Mouse (Mus musculus) frontal cortex, postnatal 10 days (tissue): ENCODE measurements around the gene Mdfi.

ENCODE experiments used
- DNase-seq, 2 experiments: peaks; one replicate each; pipeline ENCODE4 v3.0.0; 2022; ENCODE audit warnings: low spot score in 2 of 2, mixed read lengths in 1 of 2

Mdfi gene

DNA sequence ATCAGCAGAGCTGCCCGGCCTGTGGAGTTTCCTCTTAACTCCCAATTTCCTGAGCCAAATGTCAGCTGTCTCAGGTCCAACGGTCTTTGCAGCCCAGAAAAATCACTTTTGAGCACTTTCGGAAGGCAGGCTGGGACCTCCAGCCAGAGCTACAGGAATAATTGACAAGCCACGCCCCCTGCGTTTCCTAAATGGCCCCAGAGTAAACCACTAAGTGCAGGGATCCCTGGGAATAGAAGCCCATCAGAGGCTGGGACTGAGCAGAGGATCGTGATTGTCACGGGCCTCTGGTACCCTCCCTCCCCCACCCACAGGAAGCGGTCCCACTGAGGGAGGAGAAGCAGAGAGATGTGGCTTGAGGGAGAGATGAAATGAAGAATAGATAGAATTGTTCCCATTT is 31.7 kb downstream of the Mdfi start:
- no peak for DNase-seq

DNA sequence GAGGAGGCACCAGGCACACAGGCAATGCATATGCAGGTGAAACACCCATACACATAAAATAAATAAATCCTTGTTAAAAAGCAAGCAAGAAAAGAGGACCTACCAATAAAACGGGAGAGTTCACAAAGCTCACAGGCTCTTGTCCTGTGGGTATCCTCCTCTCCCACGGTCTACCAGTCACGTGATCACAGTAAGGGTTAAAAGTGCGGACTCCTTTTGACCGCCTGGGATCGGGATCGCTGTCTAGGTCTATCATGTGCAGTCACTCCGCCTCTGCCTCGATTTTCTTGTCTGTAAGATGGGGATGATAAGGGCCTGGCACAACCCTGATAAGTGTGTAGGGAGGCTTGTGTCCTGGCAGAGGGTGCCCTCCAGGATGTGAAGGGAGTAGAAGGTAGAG is 37.1 kb downstream of the Mdfi start:
- no peak for DNase-seq

DNA sequence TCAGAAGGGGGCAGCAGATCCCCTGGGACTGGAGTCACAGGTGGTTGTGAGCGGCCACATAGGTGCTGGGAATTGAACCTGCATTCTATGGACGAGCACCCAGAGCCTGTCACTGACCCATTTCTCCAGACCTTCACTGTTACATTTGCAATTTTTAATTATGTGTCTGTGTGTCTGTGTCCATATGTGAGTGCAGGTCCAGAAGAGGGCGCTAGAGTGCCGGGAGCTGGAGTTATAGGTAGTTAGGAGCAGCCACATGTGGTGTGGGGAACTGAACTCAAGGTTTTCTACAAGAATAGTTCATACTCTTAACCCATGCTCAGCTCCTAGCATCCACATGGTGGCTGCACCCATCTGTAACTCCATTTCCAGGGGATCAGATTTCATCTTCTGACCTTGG is 37.5 kb downstream of the Mdfi start:
- DNase-seq: no peak

DNA sequence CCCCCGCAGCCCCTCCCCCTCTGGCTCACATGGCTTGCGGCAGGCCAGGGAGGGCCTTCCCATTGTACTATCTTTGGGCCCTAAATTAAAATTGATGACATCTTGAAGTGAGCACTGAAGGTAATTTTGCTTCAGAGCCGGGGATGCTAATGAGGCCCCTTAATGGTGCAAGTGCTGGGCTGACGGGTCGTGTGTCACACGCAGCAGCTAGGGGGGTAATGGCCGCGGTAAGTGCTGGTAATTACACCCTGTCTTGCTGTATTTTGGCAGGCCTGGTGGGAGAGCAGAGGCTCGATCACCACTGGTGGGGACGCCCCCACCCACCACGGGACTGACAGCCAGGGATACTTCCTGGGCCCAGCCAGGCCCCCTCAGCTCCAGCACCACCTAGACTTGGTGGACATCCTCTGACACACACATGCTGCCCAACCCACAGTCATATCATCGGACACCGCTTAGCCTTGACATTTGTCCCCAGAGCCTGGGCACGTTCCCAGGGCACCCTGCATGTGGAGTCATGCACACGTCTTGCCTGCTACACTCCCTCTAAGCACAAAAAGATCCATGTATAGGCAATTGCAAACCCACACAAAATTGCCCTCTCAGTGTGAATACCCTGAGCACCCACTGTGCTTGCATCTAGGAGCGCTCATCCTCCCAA is 38.2 kb downstream of the Mdfi start:
- DNase-seq: no peak

DNA sequence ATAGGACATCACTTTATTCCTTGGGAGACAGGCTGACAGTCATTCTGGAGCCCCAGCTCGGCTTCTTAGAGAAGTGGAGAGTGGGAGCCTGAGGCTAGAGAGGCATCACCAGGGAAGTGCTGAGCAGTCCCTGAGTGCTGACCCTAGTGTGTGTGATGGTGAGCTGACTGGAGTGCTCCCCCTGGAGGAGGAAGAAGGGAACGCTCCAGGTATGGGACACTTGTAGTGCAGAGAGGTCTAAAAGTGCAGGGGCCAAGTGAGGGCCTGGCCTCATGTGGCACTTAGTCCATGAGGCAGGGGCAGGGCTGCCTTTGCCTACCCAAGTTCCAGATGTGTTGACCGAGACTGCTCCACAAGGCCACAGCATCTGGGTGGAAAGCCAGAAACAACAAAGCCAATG is 39.0 kb downstream of the Mdfi start:
- no peak for DNase-seq

DNA sequence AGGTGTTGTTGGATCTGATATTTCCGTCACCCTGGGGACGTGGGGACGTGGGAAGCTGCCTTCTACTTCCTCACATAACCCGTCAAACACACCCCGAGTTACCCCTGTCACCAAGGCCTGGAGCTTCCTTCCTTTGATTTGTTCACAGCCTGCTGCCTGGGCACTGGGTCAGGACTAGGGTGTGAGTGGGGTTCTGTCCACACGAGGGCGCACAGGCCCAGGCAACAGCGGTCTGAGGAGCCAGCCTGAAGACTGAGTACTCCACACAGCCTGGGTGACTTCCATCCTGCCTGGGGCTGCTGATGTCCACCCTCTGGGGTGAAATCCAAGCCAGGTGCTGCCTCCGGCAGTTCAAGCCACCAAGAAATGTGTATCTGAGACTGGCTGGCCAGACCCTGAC is 41.1 kb downstream of the Mdfi start:
- DNase-seq: peak; percentile 68 to 83

DNA sequence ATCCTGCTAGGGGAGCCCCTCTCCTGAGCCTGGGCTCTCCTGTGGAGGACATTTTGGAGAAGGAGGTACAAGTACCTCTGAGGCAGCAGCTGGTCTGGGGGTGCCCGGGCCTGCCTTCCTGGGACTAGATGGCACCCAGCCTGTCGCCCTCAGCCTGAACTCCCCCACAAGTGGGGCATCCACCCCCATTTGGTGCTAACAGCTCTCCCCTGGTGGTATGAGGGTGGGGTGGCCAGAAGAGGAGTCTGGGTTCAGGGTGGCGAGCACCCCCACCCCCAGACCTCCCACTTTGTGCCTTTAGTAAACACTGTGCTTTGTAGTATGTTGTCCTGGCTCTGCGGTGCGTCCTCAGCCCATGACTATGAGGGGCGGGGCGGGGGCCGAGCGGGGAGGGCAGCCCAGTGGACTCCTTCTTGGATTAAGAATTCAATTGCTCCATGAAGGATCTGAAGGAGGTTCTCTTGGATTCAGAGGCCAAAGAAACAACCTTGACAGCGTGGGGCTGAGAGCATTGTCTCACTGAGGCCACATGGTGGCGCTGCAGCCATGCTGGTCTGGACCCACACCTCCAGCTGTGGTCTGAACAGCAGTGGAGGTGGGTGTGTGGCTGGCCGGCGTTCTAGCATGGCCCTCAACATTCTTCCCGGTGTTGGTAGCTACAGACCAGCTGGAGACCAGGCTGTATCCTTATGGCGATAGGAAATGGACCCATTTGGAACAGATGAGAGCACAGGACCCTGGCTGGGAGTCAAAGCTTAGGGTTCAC is 42.2 kb downstream of the Mdfi start:
- peak in 1 of 2 experiments; percentile 45 for DNase-seq

DNA sequence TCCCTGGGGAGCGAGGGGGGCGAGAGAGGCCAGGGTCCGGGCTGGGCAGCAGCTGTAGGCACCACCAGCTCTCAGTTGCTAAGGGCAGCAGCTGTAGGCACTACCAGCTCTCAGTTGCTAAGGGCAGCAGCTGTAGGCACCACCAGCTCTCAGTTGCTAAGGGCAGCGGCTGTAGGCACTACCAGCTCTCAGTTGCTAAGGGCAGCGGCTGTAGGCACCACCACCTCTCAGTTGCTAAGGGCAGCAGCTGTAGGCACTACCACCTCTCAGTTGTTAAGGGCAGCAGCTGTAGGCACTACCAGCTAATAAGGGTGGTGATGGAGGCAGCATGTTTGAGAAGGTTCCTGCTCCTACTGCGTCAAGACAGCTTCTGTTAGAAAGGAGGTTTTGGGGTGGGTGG is 45.5 kb downstream of the Mdfi start:
- DNase-seq: no peak

DNA sequence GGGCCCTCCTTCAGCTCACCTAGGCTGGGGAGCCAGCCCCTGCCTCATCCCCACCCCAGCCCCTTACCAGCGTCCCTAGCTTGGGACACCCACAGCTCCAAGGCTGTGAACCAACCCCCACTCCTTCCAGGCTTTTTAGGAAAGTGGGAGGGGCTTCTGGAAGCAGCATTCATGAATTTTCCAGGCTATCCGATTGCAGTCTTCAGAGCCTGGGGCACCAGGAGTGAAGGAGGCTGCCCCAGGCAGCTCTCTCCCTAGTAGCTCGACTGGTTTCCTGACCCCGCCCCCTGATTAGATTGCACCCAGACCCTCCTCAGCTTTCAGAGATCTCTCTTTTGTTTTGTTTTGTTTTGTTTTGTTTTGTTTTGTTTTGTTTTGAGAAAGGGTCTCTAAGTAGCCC is 46.2 kb downstream of the Mdfi start:
- DNase-seq: no peak

DNA sequence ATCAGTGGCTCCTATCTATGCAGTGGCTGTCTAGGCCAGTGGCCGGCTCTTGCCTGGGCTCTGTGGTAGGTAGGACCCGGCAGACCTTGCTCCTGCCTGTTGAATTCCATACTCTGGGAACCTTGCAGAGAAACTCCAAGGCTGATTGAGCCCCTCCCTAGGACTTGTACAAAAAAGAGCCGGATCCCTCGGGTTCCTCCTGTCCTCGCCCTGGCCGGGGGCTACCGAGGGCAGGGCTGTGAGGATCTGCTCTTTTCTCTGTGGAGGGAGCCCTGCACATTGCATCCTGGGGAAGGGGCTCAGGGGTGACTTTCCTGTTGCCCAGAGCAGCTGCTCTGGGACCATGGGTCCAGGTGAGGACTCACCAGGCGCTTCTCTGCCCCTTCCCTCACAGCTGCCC is 46.9 kb downstream of the Mdfi start:
- no peak for DNase-seq

DNA sequence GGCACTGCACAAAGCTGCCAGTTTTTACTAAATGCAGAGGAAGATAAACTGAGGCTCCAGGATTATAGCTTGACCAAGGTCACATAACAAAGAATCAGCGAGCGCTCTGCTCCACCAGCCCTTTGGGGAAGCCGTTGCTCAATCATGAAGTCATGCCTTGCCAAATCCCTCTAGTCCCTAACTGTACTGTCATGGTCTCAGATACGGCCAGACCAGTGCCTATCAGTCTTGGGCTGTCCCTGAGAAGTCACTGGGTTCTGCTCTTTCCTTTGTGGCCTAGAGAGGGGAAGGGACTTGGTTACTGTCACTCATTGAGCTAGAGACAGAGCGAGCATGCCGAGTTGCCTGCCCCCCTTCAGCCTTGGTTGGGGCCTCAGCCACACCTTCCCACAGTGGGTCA is 50.1 kb downstream of the Mdfi start:
- no peak for DNase-seq

DNA sequence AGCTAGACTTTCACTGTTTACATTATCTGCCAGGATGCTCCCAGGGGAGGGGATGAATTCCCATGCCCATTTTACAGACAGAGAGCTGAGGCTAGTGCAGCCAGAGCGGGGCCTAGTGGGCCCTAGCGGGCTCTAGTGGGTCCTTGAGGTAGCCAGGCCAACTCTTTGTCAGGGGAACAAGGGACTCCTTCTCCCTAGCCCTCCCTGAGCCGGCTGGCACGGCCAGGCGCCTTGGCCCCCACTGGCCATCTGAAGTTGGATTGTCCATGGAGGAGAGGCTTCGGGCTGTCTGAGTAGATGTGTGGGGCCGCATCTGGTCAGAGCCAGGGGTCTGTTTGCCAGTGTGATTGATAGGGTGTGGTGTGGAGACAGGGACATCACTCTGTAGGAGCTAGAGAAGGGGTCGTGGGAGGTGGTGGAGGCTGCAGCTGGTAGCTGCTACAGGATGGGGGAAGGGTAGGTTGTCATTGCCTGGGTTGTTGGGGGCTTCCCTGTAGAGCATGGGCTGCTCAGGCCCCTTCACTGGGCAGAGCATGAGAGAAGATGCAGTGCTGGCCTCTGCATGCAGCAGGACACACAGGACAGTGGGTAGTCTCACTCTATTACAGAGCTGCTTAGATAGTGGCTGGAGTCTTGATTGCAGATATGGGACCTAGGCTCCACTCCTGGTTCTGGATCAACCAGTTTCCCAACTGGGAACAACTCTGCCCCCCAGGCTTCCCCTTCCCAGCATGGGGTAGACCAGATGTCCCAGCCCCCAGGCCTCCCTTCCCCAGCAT is 50.9 kb downstream of the Mdfi start:
- DNase-seq: no peak

DNA sequence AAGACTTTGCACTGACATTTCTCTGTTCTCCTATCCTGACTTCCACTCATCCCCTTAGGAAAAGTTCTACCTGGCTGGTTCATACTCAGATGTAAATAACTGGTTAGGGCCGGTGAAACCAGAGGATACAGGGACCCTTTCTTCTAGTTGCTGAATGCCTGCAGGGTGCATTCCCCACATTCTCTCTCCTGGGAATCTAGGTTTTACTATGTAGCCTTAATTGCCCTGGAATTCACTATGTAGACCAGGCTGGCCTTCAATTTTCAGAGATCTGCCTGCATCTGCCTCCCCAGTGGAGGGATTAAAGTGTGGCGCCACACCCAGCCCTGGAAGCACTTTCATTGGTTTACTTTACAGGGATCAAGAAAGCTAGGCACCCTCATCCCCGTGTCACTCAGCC is 52.0 kb downstream of the Mdfi start:
- no peak for DNase-seq

DNA sequence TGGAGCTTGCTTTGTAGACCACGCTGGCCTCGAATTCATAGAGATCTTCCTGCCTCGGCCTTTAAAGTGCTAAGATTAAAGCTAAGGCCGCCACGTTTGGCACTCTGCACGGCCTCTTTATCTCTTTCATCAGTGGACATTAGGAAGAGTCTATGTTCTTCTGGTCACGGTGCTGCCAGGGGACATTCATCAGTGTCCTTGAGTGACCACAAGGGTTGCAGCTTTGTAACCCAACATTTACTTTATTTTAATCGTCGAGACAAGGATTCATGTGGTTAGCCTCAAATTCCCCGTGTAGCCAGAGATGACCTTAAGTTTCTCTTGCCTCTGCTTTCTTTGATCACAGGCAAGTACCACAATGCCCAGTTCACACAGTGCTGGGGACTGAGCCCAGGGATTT is 54.0 kb downstream of the Mdfi start:
- DNase-seq: no peak

DNA sequence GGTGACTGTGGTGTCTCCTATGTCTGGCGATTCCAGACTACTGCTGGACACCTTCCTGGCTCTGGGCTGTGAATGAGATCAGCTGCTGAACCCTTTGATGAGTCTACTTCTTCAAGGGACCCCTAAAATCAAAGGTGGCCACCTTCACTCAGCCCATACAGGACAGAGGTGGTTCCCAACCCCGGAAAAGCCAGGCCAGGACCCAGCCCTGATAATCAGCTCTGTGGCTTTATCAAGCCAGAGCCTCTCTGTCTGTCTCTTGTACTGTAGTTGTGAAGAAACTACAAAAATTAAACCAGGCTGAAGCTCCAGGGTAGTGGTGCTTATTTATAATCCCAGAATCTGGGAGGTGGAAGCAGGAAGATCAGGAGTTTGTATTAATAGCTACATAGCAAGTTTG is 57.4 kb downstream of the Mdfi start:
- no peak for DNase-seq

DNA sequence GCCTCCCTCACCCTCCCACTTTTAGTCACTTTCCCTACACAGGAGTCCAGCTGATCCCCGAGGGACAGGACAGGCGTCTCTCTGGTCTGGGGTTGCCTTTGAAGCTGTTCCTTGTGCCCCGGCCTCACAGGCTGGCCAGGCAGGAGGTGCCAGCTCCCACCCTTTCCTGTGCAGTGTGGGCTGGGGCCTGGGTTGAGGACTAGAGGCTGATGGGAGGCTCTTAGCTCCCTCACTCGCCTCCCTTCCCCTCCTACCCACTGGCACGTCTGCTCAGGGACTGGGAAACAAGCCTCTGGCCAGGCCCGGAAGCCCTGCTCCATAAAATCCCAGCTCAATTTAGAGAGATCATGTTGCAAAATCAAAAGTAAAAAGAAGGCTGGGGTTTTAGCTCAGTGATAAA is 60.9 kb downstream of the Mdfi start:
- no peak for DNase-seq

DNA sequence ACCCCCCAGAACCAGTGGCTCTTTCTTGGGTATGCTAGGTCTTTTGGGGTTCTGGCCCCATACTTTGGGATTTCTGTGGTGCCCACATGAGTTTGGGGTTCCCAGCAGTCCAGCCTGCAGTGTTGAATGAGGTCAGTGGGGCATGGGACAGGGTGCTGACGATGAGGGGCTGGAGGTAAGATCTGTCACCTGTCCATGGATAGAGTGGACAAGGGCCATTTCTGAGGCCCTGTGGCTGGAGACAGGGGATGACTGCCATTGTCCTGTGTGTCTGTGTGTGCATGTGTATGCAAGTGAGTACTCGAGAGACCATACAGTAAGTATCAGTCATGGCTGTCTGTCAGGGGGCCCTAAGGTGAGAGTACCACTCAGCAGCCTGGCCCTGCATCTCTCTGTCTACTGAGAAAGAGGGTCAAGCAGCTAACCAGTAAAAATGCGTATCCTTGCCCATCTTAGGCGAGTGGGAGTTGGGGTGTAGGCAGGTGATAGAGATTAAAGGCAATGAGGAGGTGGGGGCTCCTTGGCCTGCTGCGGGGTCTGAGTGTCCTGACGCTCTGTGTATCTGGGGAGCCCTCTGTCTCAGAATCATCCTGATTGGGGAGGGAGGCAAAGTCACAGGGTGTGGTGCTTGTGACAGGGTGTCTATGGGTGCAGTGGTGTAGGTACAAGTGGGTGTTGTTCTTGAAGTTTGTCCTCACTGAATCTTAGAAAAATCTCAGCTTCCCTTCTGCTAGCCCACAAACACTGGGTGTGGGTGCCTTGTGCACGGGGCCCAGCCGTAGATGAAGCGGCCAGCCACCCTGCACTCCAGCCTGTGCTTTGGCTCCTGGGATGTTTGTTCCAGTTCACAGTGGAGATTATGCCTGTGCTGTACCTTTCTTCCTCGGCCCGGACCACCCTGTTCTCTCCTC is 64.8 kb downstream of the Mdfi start:
- DNase-seq: no peak

DNA sequence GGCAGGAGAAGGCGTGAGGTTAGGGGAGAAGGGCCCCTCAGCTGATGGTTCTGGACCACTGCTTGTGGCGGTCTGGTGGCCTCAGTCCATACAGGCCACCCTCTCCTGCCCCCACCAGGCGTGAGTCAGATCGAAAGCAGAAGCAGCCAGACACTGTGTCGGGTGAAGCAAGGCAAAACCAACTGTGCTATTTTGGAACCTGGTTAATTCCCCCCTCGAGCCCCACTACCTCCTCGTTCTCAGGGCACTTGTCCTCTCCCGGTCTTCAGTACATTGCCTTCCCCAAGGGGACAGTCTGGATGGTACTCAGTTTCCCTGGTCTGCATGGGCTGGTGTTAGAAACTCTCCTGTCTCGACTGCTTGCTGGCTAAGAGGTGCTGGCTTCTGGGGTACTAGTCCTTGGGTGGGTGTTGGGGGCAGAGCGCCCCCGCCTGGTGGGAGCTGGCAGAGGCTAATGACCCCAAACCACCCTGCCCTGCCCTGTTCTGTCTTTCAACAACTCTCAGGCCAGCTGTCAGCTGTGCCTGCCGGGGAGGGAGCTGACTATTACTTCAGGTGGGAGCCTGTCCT is 65.7 kb downstream of the Mdfi start:
- DNase-seq: no peak

DNA sequence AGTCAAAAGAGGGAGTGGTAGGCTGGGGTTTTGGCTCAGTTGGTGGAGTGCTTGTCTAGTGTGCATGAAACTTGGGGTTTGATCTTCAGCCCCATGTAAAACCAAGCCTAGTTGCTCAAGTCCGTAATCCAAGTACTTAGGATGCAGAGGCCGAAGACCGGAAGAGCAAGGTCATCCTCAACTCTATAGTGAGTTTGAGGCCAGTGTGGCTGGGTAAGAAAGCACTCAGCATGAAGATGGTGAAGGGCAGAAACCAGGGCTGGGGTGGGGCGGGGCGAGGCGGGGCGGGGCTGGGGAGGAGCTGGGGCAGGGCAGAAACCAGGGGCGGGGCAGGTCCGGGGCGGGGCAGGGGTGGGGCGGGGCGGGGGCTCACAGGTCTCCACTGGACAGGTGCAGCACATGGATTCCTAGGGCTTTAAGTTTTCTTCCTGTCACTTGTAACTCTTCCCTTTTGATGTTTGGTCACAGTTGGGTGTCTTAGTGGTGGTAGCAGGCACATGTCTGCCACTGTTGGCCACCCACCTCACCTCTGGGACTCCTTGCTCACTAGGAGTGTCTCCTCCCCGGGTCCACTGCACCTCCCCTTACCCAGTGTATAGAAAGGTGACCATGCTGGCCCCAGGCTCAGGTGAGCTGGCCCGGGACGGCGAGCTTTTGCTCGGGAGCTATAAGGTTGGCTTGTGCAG is 66.9 kb downstream of the Mdfi start:
- no peak for DNase-seq

DNA sequence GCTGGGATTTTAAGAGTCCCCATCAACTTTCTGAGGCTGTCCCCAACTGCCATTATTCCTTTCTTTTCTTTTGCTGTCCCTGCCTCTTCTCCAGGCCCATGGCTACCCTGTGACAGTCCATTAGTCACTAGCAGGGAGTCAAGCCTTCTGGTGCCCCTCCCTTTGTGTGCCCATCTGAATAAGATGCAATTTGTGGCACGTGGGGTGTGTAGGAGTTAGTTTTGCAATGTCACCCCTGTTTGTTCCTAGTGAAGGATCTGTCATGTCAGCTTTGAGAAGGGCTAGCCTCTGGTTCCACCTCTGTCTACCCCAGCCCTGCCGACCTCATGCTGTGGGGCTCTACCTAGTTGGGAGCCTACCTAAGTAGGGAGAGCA is 67.4 kb downstream of the Mdfi start:
- DNase-seq: no peak
